Mouse (Mus musculus) left cerebral cortex, adult 18-20 months (tissue): ENCODE results near the gene Cotl1. TPM values are rescaled to one million over a fixed set of nuclear protein-coding genes. Genes with fewer than 3 reads are reported as not detected.
A peak's percentile ranks its signal among the peaks of the same experiment; 100 is the strongest.

Experiments used
- DNase-seq, 2 experiments: peaks; one replicate each; pipeline ENCODE4 v3.0.0; 2021 to 2022; ENCODE audit warnings: low spot score in 2 of 2, mixed read lengths in 1 of 2
- total RNA-seq, 2 experiments: library from RNA; stranded (reverse); gene quantifications; 2 replicates each; pipeline ENCODE4 v1.2.3; 2021

Cotl1 gene
- total RNA-seq, 2 experiments from 2014 or later: 67.0 to 69.6 TPM

DNA sequence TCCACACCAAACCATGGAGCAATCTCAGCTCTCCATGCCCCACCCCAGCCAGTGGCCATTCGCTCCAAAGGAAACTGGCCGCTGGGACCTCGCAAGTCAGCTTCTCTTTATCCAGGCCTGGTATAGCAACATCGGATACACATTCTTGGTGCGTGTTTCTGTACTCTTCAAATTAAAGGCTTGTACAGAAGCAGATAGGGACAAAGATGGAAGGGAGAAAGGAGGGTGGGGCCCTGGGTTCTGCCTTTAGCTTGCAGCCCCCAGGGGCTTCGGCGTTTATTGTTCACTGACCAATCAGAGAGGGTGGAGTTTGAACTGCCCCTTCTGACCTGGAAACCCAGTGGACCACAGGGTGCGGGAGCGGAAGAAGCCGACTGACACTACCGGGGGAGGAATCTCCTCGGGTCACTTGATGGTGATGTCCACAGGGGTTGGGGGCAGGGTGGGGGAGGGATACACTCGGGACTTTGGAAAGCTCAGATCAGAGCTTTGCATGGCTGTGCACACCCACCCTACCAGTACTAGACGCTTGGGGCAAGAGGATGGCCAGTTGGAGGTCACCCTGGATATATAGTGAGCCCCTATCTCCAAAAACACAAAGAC, 824 bp downstream of the Cotl1 start:
- DNase-seq: no peak

DNA sequence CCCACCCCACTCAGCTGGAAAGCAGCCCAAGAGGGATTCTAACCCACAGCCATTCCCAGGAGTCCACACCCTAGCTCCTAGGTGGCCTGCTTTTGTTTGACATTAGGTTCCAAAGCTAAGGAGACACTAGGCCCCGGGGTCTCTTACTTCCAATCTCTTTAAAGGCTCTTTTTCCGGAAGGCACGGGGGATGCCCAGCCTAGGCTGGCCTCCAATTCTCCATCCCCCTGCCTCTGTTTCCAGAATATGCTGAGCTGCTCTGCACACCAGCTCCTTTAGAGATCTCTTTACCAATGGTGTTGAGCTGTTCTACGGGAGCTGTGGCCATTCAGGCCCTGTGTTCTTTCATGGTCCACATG, 1.4 kb downstream of the Cotl1 start:
- DNase-seq: no peak

GRCm38 (mm10) chr8:119838100-119838982, 2.0 kb downstream of the Cotl1 start:
- no peak for DNase-seq

GRCm38 (mm10) chr8:119837553-119838071, 2.7 kb downstream of the Cotl1 start:
- peak in 1 of 2 experiments; percentile 47 for DNase-seq

- DNase-seq: no peak
Measured at GRCm38 (mm10) chr8:119836831-119837230, 3.5 kb downstream of the Cotl1 start.

- no peak for DNase-seq
Measured at GRCm38 (mm10) chr8:119835270-119835669, 5.1 kb downstream of the Cotl1 start.

GRCm38 (mm10) chr8:119834676-119835075, 5.7 kb downstream of the Cotl1 start:
- DNase-seq: no peak

- DNase-seq: no peak
Measured at GRCm38 (mm10) chr8:119832931-119833330, 7.4 kb downstream of the Cotl1 start.

- DNase-seq: no peak
Measured at GRCm38 (mm10) chr8:119832101-119832617, 8.2 kb downstream of the Cotl1 start.

DNA sequence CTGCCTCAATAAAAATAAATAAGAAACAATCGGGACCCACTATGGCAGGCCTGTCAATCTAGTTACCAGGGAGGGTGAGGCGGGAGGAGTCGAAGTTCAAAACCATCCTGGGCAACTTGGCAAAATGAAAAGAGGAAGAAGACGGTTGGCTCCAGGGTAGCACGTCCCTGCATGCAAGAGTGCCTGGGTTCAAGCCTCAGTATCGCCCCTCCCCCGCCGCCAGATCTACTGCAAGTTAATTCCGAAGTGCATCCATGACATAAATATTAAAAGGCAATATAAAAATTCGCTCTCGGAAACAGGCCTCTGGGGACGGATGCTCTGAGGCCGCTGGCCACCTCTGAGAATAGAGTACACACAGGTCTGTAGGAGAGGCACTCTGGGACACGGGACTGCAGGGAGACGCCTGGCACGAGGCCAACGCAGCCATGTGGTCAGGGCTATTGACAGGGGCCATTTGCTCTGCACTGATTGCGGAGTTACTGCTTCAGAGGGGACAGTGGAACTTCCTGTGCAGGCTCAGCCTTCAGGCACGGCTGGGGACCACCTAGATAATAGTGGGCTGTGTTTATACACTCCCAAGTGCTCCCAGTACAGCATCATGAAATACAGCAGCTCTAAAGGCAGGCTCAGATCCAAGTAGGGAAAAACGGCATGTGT, 8.9 kb downstream of the Cotl1 start:
- DNase-seq: no peak

GRCm38 (mm10) chr8:119830589-119830988, 9.8 kb downstream of the Cotl1 start:
- DNase-seq: no peak

- no peak for DNase-seq
Measured at GRCm38 (mm10) chr8:119829870-119830580, 10.3 kb downstream of the Cotl1 start.

DNA sequence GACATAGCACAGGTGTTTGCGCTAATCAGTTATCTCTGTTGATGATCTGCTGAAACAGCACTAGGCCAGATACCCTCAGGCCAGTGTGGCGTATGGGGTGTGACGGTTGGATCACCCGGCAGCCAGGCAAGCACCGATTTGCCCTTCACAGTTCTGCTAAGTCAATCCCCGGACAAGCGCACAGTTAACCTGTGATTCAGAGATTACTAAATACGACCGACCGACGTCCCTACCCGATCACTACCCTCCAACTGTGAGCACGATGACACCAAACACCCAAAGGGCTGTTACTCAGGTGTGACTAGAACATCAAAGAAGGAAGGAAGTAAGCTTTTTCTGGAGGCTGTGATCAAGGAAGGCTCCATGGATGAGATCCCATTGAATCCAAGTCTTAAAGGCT, 10.9 kb downstream of the Cotl1 start:
- DNase-seq: no peak

DNA sequence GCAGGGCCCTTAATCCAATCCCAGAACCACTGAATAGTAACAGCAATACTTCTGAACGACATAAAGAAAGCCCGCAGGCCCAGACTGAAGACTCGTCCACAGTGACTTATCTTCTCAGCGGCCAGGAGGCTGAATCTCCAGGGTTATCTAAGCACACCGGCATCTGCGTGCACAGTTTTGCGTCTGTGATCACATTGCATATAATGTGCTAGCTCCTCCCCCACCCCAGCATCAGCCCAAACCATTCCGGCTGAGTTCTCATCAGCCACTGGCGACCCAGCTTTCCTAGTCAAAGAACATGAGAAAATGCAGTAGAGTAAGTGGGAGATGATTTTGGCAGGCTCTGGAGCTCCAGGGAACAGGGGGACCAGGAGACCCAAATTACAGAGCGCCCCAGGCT, 11.3 kb downstream of the Cotl1 start:
- DNase-seq: no peak

DNA sequence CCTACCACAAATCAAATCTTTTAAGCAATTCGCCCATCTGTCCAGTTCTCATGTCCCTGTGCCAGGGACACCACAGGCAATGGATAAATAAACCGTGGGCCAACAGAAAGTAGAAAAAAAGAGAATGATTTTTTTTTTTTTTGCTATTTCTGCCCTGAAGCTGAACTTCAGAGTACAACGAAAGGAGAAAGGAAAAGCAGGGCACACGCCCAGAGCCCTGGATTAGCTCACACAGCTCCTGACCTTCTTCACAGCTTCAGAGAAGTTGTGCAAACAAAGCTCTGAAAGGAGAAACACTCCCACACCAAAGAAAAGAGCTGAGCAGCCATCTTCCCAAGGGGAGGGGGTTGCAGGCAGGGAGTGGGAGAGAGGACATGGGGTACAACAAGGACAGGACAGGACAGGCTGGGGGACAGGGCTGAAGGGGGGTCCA, 12.6 kb downstream of the Cotl1 start:
- DNase-seq: no peak

DNA sequence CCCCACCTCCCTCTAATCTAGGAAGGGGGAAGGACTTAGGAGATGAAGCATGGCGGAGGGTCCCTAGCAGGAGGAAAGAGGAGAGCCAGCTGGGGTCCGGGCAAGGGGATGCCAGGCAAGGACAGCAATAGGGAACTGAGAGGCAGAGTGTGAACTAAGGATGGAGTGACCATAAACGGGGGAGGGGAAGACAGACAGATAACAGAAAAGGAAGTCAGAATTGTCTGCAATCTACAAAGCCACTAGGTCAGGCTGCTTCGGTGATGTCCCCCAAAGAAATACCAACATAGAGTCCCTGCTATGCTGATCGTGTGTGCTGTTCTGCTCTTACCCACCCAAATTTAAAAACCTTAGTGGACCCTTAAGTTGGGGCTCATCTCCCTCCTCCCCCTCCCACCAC, 13.4 kb downstream of the Cotl1 start:
- DNase-seq: no peak

DNA sequence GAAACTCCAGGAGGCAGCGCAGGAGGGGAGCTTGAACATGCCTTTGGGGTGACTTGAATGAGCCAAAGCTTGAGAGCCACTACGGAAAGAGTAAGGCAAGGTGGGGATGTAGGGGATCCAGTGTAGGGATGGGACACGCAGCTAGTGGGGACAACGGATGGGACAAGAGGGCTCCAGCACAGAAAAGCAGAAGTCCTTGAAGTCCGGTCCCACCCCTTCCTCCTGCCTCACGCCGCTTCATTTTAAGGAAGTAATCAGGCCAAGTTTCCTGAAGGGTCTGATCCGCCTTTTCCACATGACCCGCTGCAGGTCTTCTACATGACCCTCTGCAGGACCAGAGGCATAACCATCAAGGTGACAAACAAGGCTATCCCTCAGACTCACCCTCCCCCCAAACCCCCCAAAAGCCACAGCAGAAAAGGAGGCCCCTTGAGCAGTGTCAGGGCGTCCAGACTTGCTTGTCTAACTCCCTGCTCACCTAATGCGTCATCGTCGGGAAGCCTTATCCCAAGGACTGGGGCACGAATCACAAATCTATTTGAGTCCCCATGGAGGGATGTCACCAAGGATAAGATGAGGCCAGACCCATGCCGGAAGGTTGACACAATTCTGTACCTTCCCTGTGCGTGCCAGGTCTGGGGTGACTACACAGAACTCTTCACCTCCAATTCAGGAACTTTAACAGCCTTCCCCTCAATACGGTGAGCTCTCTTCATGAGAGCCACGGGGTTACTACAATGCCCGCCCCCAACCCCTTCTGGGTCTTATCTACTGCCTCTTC, 14.2 kb downstream of the Cotl1 start:
- DNase-seq: no peak

DNA sequence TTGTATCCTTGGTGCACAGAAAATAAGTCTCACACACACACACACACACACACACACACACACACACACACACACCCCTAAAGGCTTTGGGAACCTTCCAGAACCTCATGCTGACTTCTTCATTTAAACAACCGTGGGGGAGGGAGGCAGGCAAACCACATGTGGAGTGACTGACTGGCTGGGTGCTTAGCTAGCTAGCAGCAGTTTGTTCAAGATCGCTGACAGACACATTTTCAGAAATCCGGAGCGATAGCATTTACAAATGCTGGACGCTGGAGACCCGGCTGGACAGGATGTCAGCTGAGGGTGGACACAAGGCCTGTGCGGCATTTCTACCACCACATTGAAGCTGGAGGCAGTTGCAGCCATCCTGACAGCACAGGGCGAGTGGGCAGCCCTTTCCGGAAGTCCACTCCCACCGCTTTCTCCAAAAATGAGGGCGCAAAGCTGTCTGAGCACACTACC, 15.5 kb downstream of the Cotl1 start:
- peak in 1 of 2 experiments; percentile 65 for DNase-seq

GRCm38 (mm10) chr8:119824100-119824499, 16.2 kb downstream of the Cotl1 start:
- no peak for DNase-seq

GRCm38 (mm10) chr8:119823278-119823677, 17.1 kb downstream of the Cotl1 start:
- DNase-seq: no peak
